9 mouse cellular contexts compared by ENCODE assay signal in genomic region chr15:98511386-98511928, GRCm38 (mm10). TPM values are rescaled to one million over a fixed set of nuclear protein-coding genes. Genes with fewer than 3 reads are reported as not detected.
DNase-seq lines count a peak whose midpoint lies in the region; ATAC-seq lines count a peak whose summit lies in the region.
"Had no signal": no experiment of that assay in that cellular context is flagged by ENCODE, and none has a peak within 500 bp of the region (broad histone marks: within the 10 kb centered on the region; RNA-seq: fewer than 3 reads in every experiment).

No protein-coding gene starts in this region.

- H3K27me3 ChIP-seq in heart, embryonic 14.5 days (ENCODE audit: control insufficient read depth, insufficient read depth, low read length): no peaks in the 10 kb centered on the region
- no peaks in the 10 kb centered on the region for H3K27me3 ChIP-seq in forebrain, embryonic 13.5 days

- H3K4me3 ChIP-seq in heart, embryonic 14.5 days (ENCODE audit: control insufficient read depth in 1 of 2, insufficient read depth in 1 of 2, low read depth in 1 of 2, low read length in 2 of 2): no peak overlapping the region
- H3K4me3 ChIP-seq in forebrain, embryonic 13.5 days: no peak overlapping the region

- peak overlapping the region; percentile 64 for H3K4me2 ChIP-seq in heart, embryonic 14.5 days (ENCODE audit: low read length)
- no peak overlapping the region for H3K4me2 ChIP-seq in forebrain, embryonic 13.5 days

- peaks cover 12 to 15% of the 10 kb centered on the region in 2 experiments for H3K4me1 ChIP-seq in heart, embryonic 14.5 days (ENCODE audit: control insufficient read depth in 2 of 2, insufficient read depth in 2 of 2, low read length in 2 of 2)
- H3K4me1 ChIP-seq in forebrain, embryonic 13.5 days: peaks cover 6% of the 10 kb centered on the region

- no peak for ATAC-seq in heart, embryonic 14.5 days (ENCODE audit: insufficient number of reproducible peaks, insufficient read depth, low FRiP score, low read depth)
- ATAC-seq in megakaryocyte-erythroid progenitor cell, adult 5-6 weeks (replicated peaks; ENCODE audit: low FRiP score, low TSS enrichment, poor library complexity, severe bottlenecking): no peak
- ATAC-seq in forebrain, embryonic 13.5 days: no peak

- peak overlapping the region; percentile 9 to 37; a peak in 1 of 4 replicates for H3K27ac ChIP-seq in heart, embryonic 14.5 days (replicated peaks in 1 of 2; ENCODE audit: control insufficient read depth in 1 of 2, insufficient read depth in 1 of 2, low read depth in 2 of 2, low read length in 2 of 2)
- H3K27ac ChIP-seq in forebrain, embryonic 13.5 days: no peak overlapping the region

- H3K9ac ChIP-seq in heart, embryonic 14.5 days (ENCODE audit: low read length): no peak overlapping the region
- no peak overlapping the region for H3K9ac ChIP-seq in forebrain, embryonic 13.5 days

- H3K9me3 ChIP-seq in heart, embryonic 14.5 days (ENCODE audit: control insufficient read depth, low read length): no peaks in the 10 kb centered on the region
- no peaks in the 10 kb centered on the region for H3K9me3 ChIP-seq in forebrain, embryonic 13.5 days (replicated peaks)

- peak; percentile 91 for DNase-seq in A20 (ENCODE audit: low read depth, low spot score)
- DNase-seq in CD4-positive helper T cell, adult 2 months (ENCODE audit: low read depth, low spot score): peak; percentile 55
- peak; percentile 52 for DNase-seq in lung, postnatal 25 days (ENCODE audit: low spot score)
- DNase-seq in adrenal gland, postnatal 14 days: no peak
- DNase-seq in testis, postnatal 14 days (ENCODE audit: low spot score): no peak

- H3K36me3 ChIP-seq in heart, embryonic 14.5 days (ENCODE audit: control insufficient read depth, insufficient read depth, low read length): no peaks in the 10 kb centered on the region
- 0 out of 2 replicates have a peak, but pooled peaks cover 9% of the 10 kb centered on the region for H3K36me3 ChIP-seq in forebrain, embryonic 13.5 days (ENCODE audit: poor library complexity, severe bottlenecking)

- 60% methylated on average over 13 of the region's 13 CpGs for WGBS in heart, embryonic 14.5 days
- WGBS in forebrain, embryonic 13.5 days: 60% methylated on average over 13 of the region's 13 CpGs

RNA-seq across cellular contexts. Expression of gene Olfr279, which starts 19.3 kb away (rescaled TPM):
- polyA plus RNA-seq in heart, embryonic 14.5 days (2014; fragmentation: Nextera tagmentation; extraction: Ambion mirVana): not detected in 2 replicates
- total RNA-seq in adrenal gland, postnatal 14 days (2021): not detected in 2 replicates
- not detected in 2 replicates for total RNA-seq in megakaryocyte-erythroid progenitor cell, adult 5-6 weeks (2014; fragmentation: Nextera tagmentation)
- total RNA-seq in megakaryocyte-erythroid progenitor cell, adult 5-6 weeks (2017): not detected in 2 replicates
- not detected in 2 replicates for polyA plus RNA-seq in forebrain, embryonic 13.5 days (2015; fragmentation: Nextera tagmentation; extraction: Ambion mirVana)
- total RNA-seq: layer of hippocampus, adult 18-20 months had no signal

RNA-seq across cellular contexts. Expression of gene Kansl2, which starts 22.6 kb away (rescaled TPM):
- 69.0 and 74.1 TPM in 2 replicates for polyA plus RNA-seq in heart, embryonic 14.5 days (2014; fragmentation: Nextera tagmentation; extraction: Ambion mirVana)
- total RNA-seq in adrenal gland, postnatal 14 days (2021): 72.5 and 85.8 TPM in 2 replicates
- total RNA-seq in megakaryocyte-erythroid progenitor cell, adult 5-6 weeks (2014; fragmentation: Nextera tagmentation): 68.9 and 73.0 TPM in 2 replicates
- 54.4 and 57.7 TPM in 2 replicates for total RNA-seq in megakaryocyte-erythroid progenitor cell, adult 5-6 weeks (2017)
- 150 and 157 TPM in 2 replicates for polyA plus RNA-seq in forebrain, embryonic 13.5 days (2015; fragmentation: Nextera tagmentation; extraction: Ambion mirVana)

RNA-seq across cellular contexts. Expression of gene Lalba, which starts 28.9 kb away (rescaled TPM):
- polyA plus RNA-seq in heart, embryonic 14.5 days (2014; fragmentation: Nextera tagmentation; extraction: Ambion mirVana): 0.27 TPM in 1 of 2 replicates, not detected in the other
- not detected in 2 replicates for total RNA-seq in adrenal gland, postnatal 14 days (2021)
- total RNA-seq in megakaryocyte-erythroid progenitor cell, adult 5-6 weeks (2014; fragmentation: Nextera tagmentation): not detected in 2 replicates
- not detected in 2 replicates for total RNA-seq in megakaryocyte-erythroid progenitor cell, adult 5-6 weeks (2017)
- polyA plus RNA-seq in forebrain, embryonic 13.5 days (2015; fragmentation: Nextera tagmentation; extraction: Ambion mirVana): not detected in 2 replicates
- total RNA-seq: layer of hippocampus, adult 18-20 months had no signal

RNA-seq across cellular contexts. Expression of gene OR5BS1P, which starts 41.8 kb away (rescaled TPM):
- polyA plus RNA-seq in heart, embryonic 14.5 days (2014; fragmentation: Nextera tagmentation; extraction: Ambion mirVana): not detected in 2 replicates
- total RNA-seq in adrenal gland, postnatal 14 days (2021): not detected in 2 replicates
- not detected in 2 replicates for total RNA-seq in megakaryocyte-erythroid progenitor cell, adult 5-6 weeks (2014; fragmentation: Nextera tagmentation)
- total RNA-seq in megakaryocyte-erythroid progenitor cell, adult 5-6 weeks (2017): not detected in 2 replicates
- not detected in 2 replicates for polyA plus RNA-seq in forebrain, embryonic 13.5 days (2015; fragmentation: Nextera tagmentation; extraction: Ambion mirVana)
- total RNA-seq: layer of hippocampus, adult 18-20 months had no signal

RNA-seq across cellular contexts. Expression of gene Olfr281, which starts 59.1 kb away (rescaled TPM):
- not detected in 2 replicates for polyA plus RNA-seq in heart, embryonic 14.5 days (2014; fragmentation: Nextera tagmentation; extraction: Ambion mirVana)
- not detected in 2 replicates for total RNA-seq in adrenal gland, postnatal 14 days (2021)
- not detected in 2 replicates for total RNA-seq in megakaryocyte-erythroid progenitor cell, adult 5-6 weeks (2014; fragmentation: Nextera tagmentation)
- total RNA-seq in megakaryocyte-erythroid progenitor cell, adult 5-6 weeks (2017): not detected in 2 replicates
- polyA plus RNA-seq in forebrain, embryonic 13.5 days (2015; fragmentation: Nextera tagmentation; extraction: Ambion mirVana): not detected in 2 replicates
- total RNA-seq: layer of hippocampus, adult 18-20 months had no signal

Comparison
In these comparisons a context has a peak if more than half of its experiments do, and no peak if none do; other contexts are left out.
1. DNase-seq: peak in A20 (single experiment), CD4-positive helper T cell, adult 2 months (single experiment) and lung, postnatal 25 days (single experiment); none in adrenal gland, postnatal 14 days (single experiment) and testis, postnatal 14 days (single experiment).